Mouse (Mus musculus): Measurements from ENCODE around the gene Ncor1.

The Ncor1 gene

GRCm38 (mm10) chr11:62268381-62268780 lies 190.0 kb downstream of the Ncor1 start:
- in situ Hi-C loops (cut with MboI, MseI), result no loop called here

- in situ Hi-C loops (cut with MboI, MseI), result no loop called here
Measured at GRCm38 (mm10) chr11:62266466-62267214, 191.7 kb downstream of the Ncor1 start.

Data from T-helper 2 cell (primary cell).